Mouse (Mus musculus): ENCODE measurements at regions not wholly inside any gene's neighbourhood (a gene's known extent, or its start where the extent isn't known, plus 50 kb on each side); places are given as distances from the start of the nearest gene placed in this dataset.

DNA sequence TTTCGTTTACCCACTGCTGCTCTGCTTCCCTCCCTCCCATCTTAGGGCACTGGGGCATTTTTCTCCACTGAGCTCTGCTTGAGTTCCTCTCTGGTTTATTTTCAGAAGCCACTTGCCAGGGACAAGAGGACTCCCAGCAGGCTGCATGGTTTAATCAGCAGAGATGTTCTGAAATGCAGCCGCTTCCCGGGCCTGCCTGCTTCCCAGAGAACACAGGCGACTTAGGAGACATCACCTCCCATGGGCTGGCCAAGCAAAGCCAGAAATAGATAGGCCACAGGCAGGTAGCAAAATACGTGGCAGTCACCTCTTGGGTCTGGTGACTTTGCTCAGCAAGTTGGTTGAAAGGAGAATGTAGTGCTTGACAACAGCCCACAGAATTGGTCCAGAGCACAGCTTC is 141.8 kb downstream of the Diras2 start:
- Histone ChIP-seq H3K9ac (ENCODE audit: low read length) (no peak overlapping the region), H3K27me3 (ENCODE audit: control insufficient read depth, insufficient read depth, low read length) (no peaks in the 10 kb centered on the region), H3K4me1 (ENCODE audit: control insufficient read depth, insufficient read depth, low read length) (no peaks in the 10 kb centered on the region), H3K4me3 (ENCODE audit: low read depth, low read length) (no peak overlapping the region), H3K4me2 (no peak overlapping the region), H3K9me3 (ENCODE audit: control insufficient read depth, low read length) (0 out of 2 replicates have a peak, but pooled peaks cover 2% of the 10 kb centered on the region), H3K36me3 (ENCODE audit: control insufficient read depth, insufficient read depth, low read length) (no peaks in the 10 kb centered on the region), H3K27ac (ENCODE audit: low read depth, low read length) (no peak overlapping the region)
- ATAC-seq (ENCODE audit: low FRiP score) (no peak), DNase-seq (ENCODE audit: low spot score, missing footprints) (no peak)
- WGBS: 89% methylated on average over 5 of the region's 5 CpGs

DNA sequence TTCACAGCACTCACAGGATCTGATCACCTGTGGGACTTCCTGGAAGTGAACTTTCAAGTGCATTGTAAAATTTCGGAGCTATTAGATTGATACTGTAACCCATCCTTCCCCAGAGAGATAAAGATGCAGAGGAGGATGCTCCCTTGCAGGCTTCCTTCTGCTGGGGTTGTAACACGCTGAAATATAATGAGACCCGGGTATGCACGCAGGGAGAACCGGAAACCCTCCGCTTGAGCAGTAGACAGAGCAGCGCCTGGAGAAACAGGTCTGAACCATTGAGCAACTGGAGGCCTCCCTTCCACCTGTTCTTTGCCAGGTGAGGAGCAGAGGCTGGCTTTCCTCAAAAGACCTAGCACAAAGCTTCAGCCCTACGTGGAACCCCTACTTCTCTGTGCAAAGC is 135.3 kb downstream of the Diras2 start:
- H3K9ac ChIP-seq (ENCODE audit: low read length): no peak overlapping the region
- no peaks in the 10 kb centered on the region for H3K36me3 ChIP-seq (ENCODE audit: control insufficient read depth, insufficient read depth, low read length)
- 0 out of 2 replicates have a peak, but pooled peaks cover 2% of the 10 kb centered on the region for H3K4me1 ChIP-seq (ENCODE audit: control insufficient read depth, insufficient read depth, low read length)
- no peak overlapping the region for H3K4me3 ChIP-seq (ENCODE audit: low read depth, low read length)
- ATAC-seq (ENCODE audit: low FRiP score) (no peak), DNase-seq (ENCODE audit: low spot score, missing footprints) (no peak)
- no peak overlapping the region for H3K4me2 ChIP-seq
- no peaks in the 10 kb centered on the region for H3K9me3 ChIP-seq (ENCODE audit: control insufficient read depth, low read length)
- no peak overlapping the region for H3K27ac ChIP-seq (ENCODE audit: low read depth, low read length)
- H3K27me3 ChIP-seq (ENCODE audit: control insufficient read depth, insufficient read depth, low read length): no peaks in the 10 kb centered on the region
- 92% methylated on average over 8 of the region's 8 CpGs for WGBS

DNA sequence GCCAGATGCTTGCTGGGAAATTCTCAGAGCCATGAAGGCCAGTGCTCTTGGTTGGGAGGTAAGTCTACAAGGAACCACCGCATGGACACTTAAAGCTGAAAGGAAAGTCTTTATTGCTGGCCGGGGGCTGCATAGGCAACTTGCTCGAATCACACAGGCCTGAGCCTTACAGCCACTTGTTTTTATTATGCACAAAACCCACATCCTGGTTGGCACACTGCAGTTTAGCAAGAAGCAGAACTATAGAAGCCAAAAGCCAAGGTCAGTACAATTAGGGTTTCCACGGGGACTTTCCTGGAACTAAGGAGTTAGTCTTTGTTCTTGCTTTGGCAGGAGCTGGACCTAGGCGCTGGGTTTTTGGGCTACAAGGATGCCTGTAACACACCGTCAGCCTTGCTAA is 132.7 kb downstream of the Diras2 start:
- ATAC-seq (ENCODE audit: low FRiP score) (no peak), DNase-seq (ENCODE audit: low spot score, missing footprints) (no peak)
- H3K27ac ChIP-seq (ENCODE audit: low read depth, low read length): no peak overlapping the region
- no peak overlapping the region for H3K4me2 ChIP-seq
- H3K9ac ChIP-seq (ENCODE audit: low read length): no peak overlapping the region
- no peaks in the 10 kb centered on the region for H3K27me3 ChIP-seq (ENCODE audit: control insufficient read depth, insufficient read depth, low read length)
- H3K4me1 ChIP-seq (ENCODE audit: control insufficient read depth, insufficient read depth, low read length): 0 out of 2 replicates have a peak, but pooled peaks cover 2% of the 10 kb centered on the region
- H3K4me3 ChIP-seq (ENCODE audit: low read depth, low read length): no peak overlapping the region
- no peaks in the 10 kb centered on the region for H3K36me3 ChIP-seq (ENCODE audit: control insufficient read depth, insufficient read depth, low read length)
- WGBS: 86% methylated on average over 6 of the region's 6 CpGs
- H3K9me3 ChIP-seq (ENCODE audit: control insufficient read depth, low read length): no peaks in the 10 kb centered on the region

DNA sequence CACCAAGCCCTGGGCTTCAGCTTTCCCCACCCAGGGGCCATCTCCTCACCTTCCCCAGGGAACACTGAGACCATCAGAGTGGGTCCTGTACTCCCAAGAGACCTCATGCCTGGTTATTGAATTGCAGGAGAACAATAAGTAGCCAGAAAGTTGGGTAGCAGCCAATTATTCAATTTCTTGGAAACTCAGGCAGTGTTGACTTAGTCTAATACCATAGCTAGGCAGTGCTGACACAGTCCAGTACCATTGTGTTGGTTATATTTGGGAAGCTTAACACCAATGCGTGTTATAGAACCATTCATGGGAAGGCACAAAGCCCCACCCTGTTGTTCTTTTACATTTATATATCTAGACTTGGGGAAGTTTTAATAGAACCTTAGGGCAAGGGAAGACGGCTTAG is 131.9 kb downstream of the Diras2 start:
- DNase-seq (ENCODE audit: low spot score, missing footprints) (no peak), ATAC-seq (ENCODE audit: low FRiP score) (no peak)
- Histone ChIP-seq H3K36me3 (ENCODE audit: control insufficient read depth, insufficient read depth, low read length) (no peaks in the 10 kb centered on the region), H3K27me3 (ENCODE audit: control insufficient read depth, insufficient read depth, low read length) (no peaks in the 10 kb centered on the region), H3K4me3 (ENCODE audit: low read depth, low read length) (no peak overlapping the region), H3K9ac (ENCODE audit: low read length) (no peak overlapping the region), H3K4me2 (no peak overlapping the region), H3K4me1 (ENCODE audit: control insufficient read depth, insufficient read depth, low read length) (0 out of 2 replicates have a peak, but pooled peaks cover 2% of the 10 kb centered on the region), H3K27ac (ENCODE audit: low read depth, low read length) (no peak overlapping the region), H3K9me3 (ENCODE audit: control insufficient read depth, low read length) (no peaks in the 10 kb centered on the region)
- 89% methylated on average over 2 of the region's 2 CpGs for WGBS

DNA sequence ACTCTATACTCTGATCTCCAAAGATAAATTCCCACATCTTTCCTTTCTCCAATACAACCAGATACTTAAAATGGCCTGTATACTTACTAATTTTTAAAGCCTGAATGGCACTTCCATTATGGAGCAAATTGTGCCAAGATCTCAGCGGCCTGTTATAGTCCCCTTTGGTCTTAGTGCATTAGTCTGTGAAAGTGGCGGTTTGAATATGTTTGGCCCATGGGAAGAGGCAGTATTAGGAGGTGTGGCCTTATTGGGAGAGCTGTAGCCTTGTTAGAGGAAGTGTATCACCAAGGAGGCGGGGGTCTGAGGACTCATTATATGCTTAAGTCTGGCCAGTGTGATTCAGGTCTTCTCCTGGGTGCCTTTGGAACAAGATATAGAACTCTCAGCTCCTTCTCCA is 127.3 kb downstream of the Diras2 start:
- H3K4me3 ChIP-seq (ENCODE audit: low read depth, low read length): no peak overlapping the region
- H3K27me3 ChIP-seq (ENCODE audit: control insufficient read depth, insufficient read depth, low read length): no peaks in the 10 kb centered on the region
- DNase-seq (ENCODE audit: low spot score, missing footprints): no peak
- H3K9me3 ChIP-seq (ENCODE audit: control insufficient read depth, low read length): no peaks in the 10 kb centered on the region
- no peak overlapping the region for H3K4me2 ChIP-seq
- no peak overlapping the region for H3K27ac ChIP-seq (ENCODE audit: low read depth, low read length)
- H3K36me3 ChIP-seq (ENCODE audit: control insufficient read depth, insufficient read depth, low read length): no peaks in the 10 kb centered on the region
- 84% methylated on average over 3 of the region's 3 CpGs for WGBS
- no peak for ATAC-seq (ENCODE audit: low FRiP score)
- no peak overlapping the region for H3K9ac ChIP-seq (ENCODE audit: low read length)
- H3K4me1 ChIP-seq (ENCODE audit: control insufficient read depth, insufficient read depth, low read length): 0 out of 2 replicates have a peak, but pooled peaks cover 2% of the 10 kb centered on the region

DNA sequence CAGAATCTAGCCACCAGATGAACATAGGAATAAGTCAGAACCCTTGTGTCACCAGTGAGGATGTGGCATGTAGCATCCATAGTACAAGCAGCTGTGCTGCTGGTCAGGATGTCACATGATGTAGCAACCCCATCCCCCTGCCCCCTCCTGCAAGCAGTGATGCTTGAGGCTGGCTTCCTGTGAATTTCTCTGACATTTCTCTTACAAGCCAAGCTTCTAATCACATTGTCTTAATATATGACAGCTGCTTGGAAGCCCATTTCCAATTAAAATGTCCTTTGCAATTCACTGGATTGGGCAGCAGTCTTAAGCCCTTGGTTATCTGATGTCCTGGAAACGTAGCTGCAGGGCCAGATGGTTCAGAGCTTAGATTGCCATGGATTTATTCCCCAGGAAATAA is 114.8 kb downstream of the Diras2 start:
- DNase-seq (ENCODE audit: low spot score, missing footprints) (no peak), ATAC-seq (ENCODE audit: low FRiP score) (no peak)
- H3K4me2 ChIP-seq: no peak overlapping the region
- no peaks in the 10 kb centered on the region for H3K4me1 ChIP-seq (ENCODE audit: control insufficient read depth, insufficient read depth, low read length)
- H3K36me3 ChIP-seq (ENCODE audit: control insufficient read depth, insufficient read depth, low read length): no peaks in the 10 kb centered on the region
- H3K27ac ChIP-seq (ENCODE audit: low read depth, low read length): no peak overlapping the region
- no peak overlapping the region for H3K9ac ChIP-seq (ENCODE audit: low read length)
- peaks cover 7% of the 10 kb centered on the region for H3K9me3 ChIP-seq (ENCODE audit: control insufficient read depth, low read length)
- no peak overlapping the region for H3K4me3 ChIP-seq (ENCODE audit: low read depth, low read length)
- H3K27me3 ChIP-seq (ENCODE audit: control insufficient read depth, insufficient read depth, low read length): no peaks in the 10 kb centered on the region
- 60% methylated on average over 1 of the region's 1 CpGs for WGBS

DNA sequence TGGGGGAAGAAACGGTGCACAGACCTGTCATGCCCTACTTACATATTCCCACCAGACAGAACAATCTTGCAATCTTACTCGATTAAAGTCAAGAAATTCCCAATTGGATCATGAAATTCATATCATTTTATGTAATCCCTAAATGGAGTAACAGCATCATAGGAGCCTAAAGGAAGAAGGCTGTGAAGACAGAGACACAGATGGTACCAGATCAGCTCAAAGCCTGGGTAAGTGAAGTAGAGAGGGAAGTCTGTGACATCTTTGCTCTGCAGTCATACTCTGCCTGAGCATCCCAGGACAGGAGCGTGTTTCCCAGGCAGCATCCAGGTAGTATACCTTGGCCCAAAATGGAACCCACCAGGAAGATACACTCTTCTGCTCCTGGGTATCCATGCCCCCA is 108.6 kb downstream of the Diras2 start:
- Histone ChIP-seq H3K4me2 (no peak overlapping the region), H3K9ac (ENCODE audit: low read length) (no peak overlapping the region), H3K4me1 (ENCODE audit: control insufficient read depth, insufficient read depth, low read length) (no peaks in the 10 kb centered on the region), H3K36me3 (ENCODE audit: control insufficient read depth, insufficient read depth, low read length) (no peaks in the 10 kb centered on the region), H3K4me3 (ENCODE audit: low read depth, low read length) (no peak overlapping the region), H3K9me3 (ENCODE audit: control insufficient read depth, low read length) (no peaks in the 10 kb centered on the region), H3K27ac (ENCODE audit: low read depth, low read length) (no peak overlapping the region), H3K27me3 (ENCODE audit: control insufficient read depth, insufficient read depth, low read length) (no peaks in the 10 kb centered on the region)
- no peak for DNase-seq (ENCODE audit: low spot score, missing footprints)
- no peak for ATAC-seq (ENCODE audit: low FRiP score)
- WGBS: 93% methylated on average over 3 of the region's 3 CpGs

DNA sequence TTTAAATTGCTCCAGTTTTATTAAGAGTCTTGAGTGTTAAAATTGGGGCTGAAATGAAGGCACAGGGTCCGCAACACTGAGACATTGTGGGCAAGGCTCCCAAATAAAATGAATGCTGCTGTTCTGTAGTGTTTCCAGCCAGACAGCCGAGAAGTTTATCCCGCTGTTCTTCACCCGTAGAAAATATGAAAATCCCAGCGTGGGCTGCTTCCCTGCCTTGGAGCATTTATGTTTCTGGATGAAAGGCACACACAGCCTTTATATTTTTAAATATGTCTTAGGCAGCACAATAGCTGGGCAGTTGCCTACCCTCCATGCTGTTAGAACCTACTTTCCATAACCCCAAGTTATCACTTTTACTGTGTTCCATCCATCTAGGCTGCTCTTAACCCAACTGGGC is 102.6 kb downstream of the Diras2 start:
- Histone ChIP-seq H3K9ac (ENCODE audit: low read length) (no peak overlapping the region), H3K4me2 (no peak overlapping the region), H3K36me3 (ENCODE audit: control insufficient read depth, insufficient read depth, low read length) (no peaks in the 10 kb centered on the region), H3K4me3 (ENCODE audit: low read depth, low read length) (no peak overlapping the region), H3K4me1 (ENCODE audit: control insufficient read depth, insufficient read depth, low read length) (no peaks in the 10 kb centered on the region), H3K27me3 (ENCODE audit: control insufficient read depth, insufficient read depth, low read length) (no peaks in the 10 kb centered on the region), H3K9me3 (ENCODE audit: control insufficient read depth, low read length) (no peaks in the 10 kb centered on the region), H3K27ac (ENCODE audit: low read depth, low read length) (no peak overlapping the region)
- ATAC-seq (ENCODE audit: low FRiP score): no peak
- DNase-seq (ENCODE audit: low spot score, missing footprints): no peak
- 88% methylated on average over 5 of the region's 5 CpGs for WGBS

DNA sequence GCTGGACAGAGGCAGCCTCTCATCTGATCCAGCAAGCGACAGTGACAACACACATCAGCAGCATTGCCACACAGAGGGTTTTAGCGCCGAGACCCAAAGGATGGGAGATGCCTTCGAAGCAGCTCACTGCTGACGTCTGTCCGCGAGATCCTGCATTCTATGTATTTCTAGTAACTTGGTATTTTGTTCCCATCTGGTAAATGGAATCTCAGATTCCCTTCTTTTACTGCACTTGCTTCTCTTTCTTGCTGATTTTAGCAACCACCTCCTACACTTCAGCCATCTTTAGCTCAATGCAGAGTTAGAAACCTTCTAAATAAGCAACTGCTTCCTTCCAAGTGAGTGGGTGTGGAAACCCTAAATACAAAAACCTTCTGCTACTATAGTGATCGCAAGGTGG is 94.3 kb downstream of the Diras2 start:
- no peaks in the 10 kb centered on the region for H3K4me1 ChIP-seq (ENCODE audit: control insufficient read depth, insufficient read depth, low read length)
- H3K27ac ChIP-seq (ENCODE audit: low read depth, low read length): no peak overlapping the region

DNA sequence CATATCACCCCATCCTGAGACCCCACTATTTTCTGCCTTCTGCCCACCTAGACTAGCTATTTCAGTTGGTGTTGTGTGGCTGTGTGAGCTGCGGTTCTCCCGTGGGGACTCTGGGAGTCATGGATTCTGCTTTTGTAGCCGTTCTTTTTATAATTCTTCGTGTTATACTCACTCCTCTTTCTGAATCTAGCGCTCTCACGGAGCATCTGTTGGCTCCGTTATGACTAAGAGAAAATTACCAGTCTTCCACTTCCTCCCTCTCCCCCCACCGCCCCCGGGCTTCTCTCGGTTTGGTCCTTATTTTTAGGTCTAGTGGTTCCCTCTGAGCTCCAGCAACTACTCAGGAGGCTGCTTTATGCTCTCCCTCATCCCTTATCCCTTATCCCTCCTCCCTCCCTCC is 85.6 kb downstream of the Diras2 start:
- 90% methylated on average over 10 of the region's 10 CpGs for WGBS
- Histone ChIP-seq H3K27me3 (ENCODE audit: control insufficient read depth, insufficient read depth, low read length) (no peaks in the 10 kb centered on the region), H3K4me1 (ENCODE audit: control insufficient read depth, insufficient read depth, low read length) (no peaks in the 10 kb centered on the region), H3K36me3 (ENCODE audit: control insufficient read depth, insufficient read depth, low read length) (no peaks in the 10 kb centered on the region), H3K9me3 (ENCODE audit: control insufficient read depth, low read length) (no peaks in the 10 kb centered on the region), H3K27ac (ENCODE audit: low read depth, low read length) (no peak overlapping the region), H3K4me2 (no peak overlapping the region), H3K4me3 (ENCODE audit: low read depth, low read length) (no peak overlapping the region), H3K9ac (ENCODE audit: low read length) (no peak overlapping the region)
- DNase-seq (ENCODE audit: low spot score, missing footprints): no peak
- ATAC-seq (ENCODE audit: low FRiP score): no peak

More for the DNA sequence above, 94.3 kb downstream of the Diras2 start:
- no peaks in the 10 kb centered on the region for H3K9me3 ChIP-seq (ENCODE audit: control insufficient read depth, low read length)
- no peaks in the 10 kb centered on the region for H3K27me3 ChIP-seq (ENCODE audit: control insufficient read depth, insufficient read depth, low read length)
- no peak overlapping the region for H3K4me3 ChIP-seq (ENCODE audit: low read depth, low read length)
- no peak for DNase-seq (ENCODE audit: low spot score, missing footprints)
- H3K36me3 ChIP-seq (ENCODE audit: control insufficient read depth, insufficient read depth, low read length): no peaks in the 10 kb centered on the region
- WGBS: 87% methylated on average over 8 of the region's 8 CpGs
- ATAC-seq (ENCODE audit: low FRiP score): no peak
- no peak overlapping the region for H3K9ac ChIP-seq (ENCODE audit: low read length)
- H3K4me2 ChIP-seq: no peak overlapping the region

Data from midbrain, embryonic 11.5 days (tissue).